Mouse (Mus musculus) midbrain, embryonic 12.5 days (tissue): ENCODE data around the gene Tcaf3. TPM values are rescaled to one million over a fixed set of nuclear protein-coding genes. Genes with fewer than 3 reads are reported as not detected.

Experiments used
- ATAC-seq: fragments of 200-750 bp; cut with Nextera tagmentation; 2 replicates; pipeline ENCODE4 v1.8.0; 2017; ENCODE audit warnings: low read depth, moderate TSS enrichment, moderate library complexity; ENCODE audit not compliant: low FRiP score
- H3K27ac ChIP-seq: fragments of 300-500 bp; sonication (generic); replicated peaks from 2 replicates; pipeline ENCODE4 v1.5.1; 2016; ENCODE audit warnings: mild to moderate bottlenecking
- H3K27me3 ChIP-seq: fragments of 300-500 bp; sonication (generic); 2 replicates; pipeline ENCODE4 v1.6.1; 2016; ENCODE audit warnings: mild to moderate bottlenecking
- H3K36me3 ChIP-seq: fragments of 300-500 bp; sonication (generic); 2 replicates; pipeline ENCODE4 v1.6.1; 2016
- H3K4me1 ChIP-seq: fragments of 300-500 bp; sonication (generic); 2 replicates; pipeline ENCODE4 v1.6.1; 2016
- H3K4me2 ChIP-seq: fragments of 300-500 bp; sonication (generic); replicated peaks from 2 replicates; pipeline ENCODE4 v1.6.1; 2016; ENCODE audit warnings: mild to moderate bottlenecking, moderate library complexity
- H3K4me3 ChIP-seq: fragments of 300-500 bp; sonication (generic); 2 replicates; pipeline ENCODE4 v1.5.1; 2016; ENCODE audit warnings: mild to moderate bottlenecking
- H3K9ac ChIP-seq: fragments of 300-500 bp; sonication (generic); replicated peaks from 2 replicates; pipeline ENCODE4 v1.6.1; 2016; ENCODE audit warnings: mild to moderate bottlenecking, moderate library complexity
- H3K9me3 ChIP-seq: fragments of 300-500 bp; sonication (generic); 2 replicates; pipeline ENCODE4 v1.6.1; 2016; ENCODE audit warnings: mild to moderate bottlenecking
- WGBS: fragments of 180-500 bp; shearing (Covaris S2); methylation state at CpG from one replicate; pipeline ENCODE4 v1.1.7; 2016; 5-methylcytosine and 5-hydroxymethylcytosine counted together
- polyA plus RNA-seq: library from polyadenylated mRNA; unstranded; fragments of >200 nt; fragmentation: Nextera tagmentation; extraction: Ambion mirVana; gene quantifications from 2 replicates; pipeline ENCODE4 v1.2.1, GENCODE M21; 2016

Gene Tcaf3
- not detected in 2 replicates for polyA plus RNA-seq

DNA sequence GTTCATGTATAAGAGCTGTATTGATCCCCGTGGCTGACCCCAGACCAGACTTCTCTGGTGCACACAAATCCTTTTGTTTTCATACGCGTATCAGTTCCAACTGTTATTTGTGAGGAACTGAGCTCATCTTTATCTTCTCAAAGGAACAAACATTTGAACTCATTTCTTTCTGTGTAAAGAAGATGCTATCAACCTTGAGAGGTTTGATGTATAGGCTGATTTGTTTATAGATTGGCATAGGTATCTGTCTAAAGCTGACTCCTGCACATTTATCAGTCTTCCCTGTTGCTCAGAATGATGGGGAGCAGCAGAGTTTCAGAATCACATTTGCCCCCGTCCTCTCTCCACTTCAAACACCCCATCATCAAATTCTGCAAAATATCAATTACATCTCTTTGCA is at the start of gene Tcaf3:
Tcaf3 (minus strand) TSS at position 101 of the 400 bp plus-strand sequence.
- no peak for ATAC-seq
- Histone ChIP-seq H3K4me2 (no peak within 1 kb of the TSS), H3K9me3 (no peaks in the 10 kb centered on the region), H3K4me1 (0 out of 2 replicates have a peak, but pooled peaks cover 5% of the 10 kb centered on the region), H3K27me3 (no peaks in the 10 kb centered on the region), H3K9ac (no peak within 1 kb of the TSS), H3K36me3 (no peaks in the 10 kb centered on the region), H3K27ac (no peak within 1 kb of the TSS), H3K4me3 (no peak within 1 kb of the TSS)
- WGBS: 66% methylated on average over 4 of the region's 4 CpGs

- Histone ChIP-seq H3K4me1 (0 out of 2 replicates have a peak, but pooled peaks cover 4% of the 10 kb centered on the region), H3K4me2 (peak within 1 kb of the TSS; percentile 53), H3K36me3 (no peaks in the 10 kb centered on the region), H3K9ac (no peak within 1 kb of the TSS), H3K27me3 (no peaks in the 10 kb centered on the region), H3K9me3 (no peaks in the 10 kb centered on the region), H3K4me3 (peak within 1 kb of the TSS; percentile 33), H3K27ac (no peak within 1 kb of the TSS)
- WGBS: under 1% methylated on average over 23 of the region's 23 CpGs
- ATAC-seq: peak; percentile 99
Observed at GRCm38 (mm10) chr6:42644912-42645549, 47.5 kb upstream of the Tcaf3 start, which contains the start of gene Tcaf2. TSS of gene Tcaf2 (minus strand) at chr6:42645254.

- Histone ChIP-seq H3K9ac (no peak overlapping the region), H3K4me2 (no peak overlapping the region), H3K27ac (no peak overlapping the region), H3K4me3 (no peak overlapping the region), H3K9me3 (no peaks in the 10 kb centered on the region), H3K36me3 (no peaks in the 10 kb centered on the region), H3K27me3 (no peaks in the 10 kb centered on the region), H3K4me1 (no peaks in the 10 kb centered on the region)
- ATAC-seq: no peak
- 77% methylated on average over 5 of the region's 5 CpGs for WGBS
Observed at GRCm38 (mm10) chr6:42634393-42634792, 36.9 kb upstream of the Tcaf3 start.

DNA sequence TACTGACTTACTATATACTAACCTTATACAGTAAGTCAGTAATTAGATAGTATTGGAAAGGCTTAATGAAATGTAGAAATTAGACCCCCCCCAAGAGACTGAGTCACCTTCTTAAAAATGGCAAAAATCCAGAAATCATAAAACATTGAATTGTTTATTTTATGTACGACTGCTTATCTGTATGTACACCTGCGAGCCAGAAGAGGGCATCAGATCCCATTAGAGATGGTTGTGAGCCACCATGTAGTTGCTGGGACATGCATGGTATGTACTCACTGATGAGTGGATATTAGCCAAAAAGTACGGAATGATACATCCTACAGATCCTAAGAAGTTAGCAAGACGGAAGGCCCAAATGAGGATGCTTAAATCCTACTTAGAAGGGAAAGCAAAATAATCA is 33.9 kb upstream of the Tcaf3 start:
- Histone ChIP-seq H3K27me3 (no peaks in the 10 kb centered on the region), H3K36me3 (no peaks in the 10 kb centered on the region), H3K27ac (no peak overlapping the region), H3K4me3 (no peak overlapping the region), H3K4me2 (no peak overlapping the region), H3K4me1 (no peaks in the 10 kb centered on the region), H3K9ac (no peak overlapping the region), H3K9me3 (no peaks in the 10 kb centered on the region)
- 79% methylated on average over 4 of the region's 4 CpGs for whole genome bisulfite sequencing
- ATAC-seq: no peak

DNA sequence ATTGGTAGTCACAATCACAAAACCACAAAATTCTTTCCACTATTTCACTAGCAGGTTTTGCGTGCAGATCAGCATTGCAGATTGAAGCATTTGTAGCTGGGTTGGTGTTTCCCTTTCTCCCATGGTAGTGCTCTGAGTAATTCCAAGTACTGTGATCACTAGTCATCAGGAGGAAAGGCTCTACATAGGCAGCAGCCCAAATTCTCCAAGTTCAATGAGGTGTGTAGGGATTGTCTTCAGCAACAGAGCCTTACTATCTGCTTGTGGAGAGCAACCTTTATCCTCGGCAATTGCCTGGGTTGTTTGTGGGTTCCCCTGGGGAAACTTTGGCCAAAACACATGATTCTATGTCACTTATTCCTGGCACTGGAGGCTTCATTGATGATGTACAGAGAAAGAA is 19.4 kb upstream of the Tcaf3 start:
- H3K4me2 ChIP-seq: no peak overlapping the region
- WGBS: 78% methylated on average over 2 of the region's 2 CpGs
- no peak overlapping the region for H3K27ac ChIP-seq

DNA sequence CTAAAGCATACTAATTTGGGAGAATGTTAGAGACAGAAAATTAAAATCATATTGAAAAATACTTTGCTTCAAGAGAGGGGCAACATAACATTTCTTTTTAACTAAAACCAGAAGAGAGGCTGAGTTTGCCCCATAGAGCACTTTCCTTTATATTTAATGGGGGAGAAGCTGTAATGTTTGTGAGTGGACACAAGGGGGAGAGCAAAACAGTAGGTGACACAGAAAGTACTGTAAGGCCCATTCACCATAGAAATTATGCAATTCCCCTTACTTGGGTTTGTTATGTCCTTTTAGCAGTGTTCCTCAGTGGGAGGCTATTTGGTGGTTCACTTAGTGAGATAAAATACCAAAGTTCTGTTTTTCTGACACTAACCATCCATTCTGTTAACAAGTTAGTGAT is 14.7 kb upstream of the Tcaf3 start:
- ATAC-seq: 0 out of 2 replicates have a peak, but pooled peaks have one; percentile 49

More for the DNA sequence above, 19.4 kb upstream of the Tcaf3 start:
- Histone ChIP-seq H3K36me3 (no peaks in the 10 kb centered on the region), H3K9me3 (no peaks in the 10 kb centered on the region), H3K4me3 (no peak overlapping the region), H3K4me1 (no peaks in the 10 kb centered on the region), H3K9ac (no peak overlapping the region), H3K27me3 (no peaks in the 10 kb centered on the region)
- no peak for ATAC-seq

GRCm38 (mm10) chr6:42610954-42611522 is 13.5 kb upstream of the Tcaf3 start:
- Histone ChIP-seq H3K9ac (no peak overlapping the region), H3K4me3 (no peak overlapping the region), H3K27ac (no peak overlapping the region), H3K4me2 (no peak overlapping the region), H3K27me3 (no peaks in the 10 kb centered on the region), H3K4me1 (no peaks in the 10 kb centered on the region), H3K36me3 (no peaks in the 10 kb centered on the region), H3K9me3 (no peaks in the 10 kb centered on the region)
- 78% methylated on average over 4 of the region's 4 CpGs for WGBS
- no peak for ATAC-seq

More for the DNA sequence above, 14.7 kb upstream of the Tcaf3 start:
- Histone ChIP-seq H3K27me3 (no peaks in the 10 kb centered on the region), H3K36me3 (no peaks in the 10 kb centered on the region), H3K9me3 (no peaks in the 10 kb centered on the region), H3K27ac (no peak overlapping the region), H3K4me1 (no peaks in the 10 kb centered on the region), H3K4me3 (no peak overlapping the region), H3K4me2 (no peak overlapping the region), H3K9ac (no peak overlapping the region)

- Histone ChIP-seq H3K27me3 (no peaks in the 10 kb centered on the region), H3K4me1 (0 out of 2 replicates have a peak, but pooled peaks cover 5% of the 10 kb centered on the region), H3K9me3 (no peaks in the 10 kb centered on the region), H3K9ac (no peak overlapping the region), H3K4me3 (no peak overlapping the region), H3K36me3 (no peaks in the 10 kb centered on the region), H3K27ac (no peak overlapping the region), H3K4me2 (no peak overlapping the region; the same call in 1 of the 2 replicates)
- peak; percentile 79 for ATAC-seq
- WGBS: 59% methylated on average over 17 of the region's 17 CpGs
Observed at GRCm38 (mm10) chr6:42593138-42593882, 4.2 kb downstream of the Tcaf3 start.

GRCm38 (mm10) chr6:42586569-42586968 is 10.9 kb downstream of the Tcaf3 start:
- Histone ChIP-seq H3K27ac (no peak overlapping the region), H3K9me3 (no peaks in the 10 kb centered on the region), H3K36me3 (no peaks in the 10 kb centered on the region), H3K4me2 (no peak overlapping the region), H3K4me1 (no peaks in the 10 kb centered on the region), H3K27me3 (no peaks in the 10 kb centered on the region), H3K9ac (no peak overlapping the region), H3K4me3 (no peak overlapping the region)
- no peak for ATAC-seq
- 85% methylated on average over 5 of the region's 5 CpGs for WGBS

GRCm38 (mm10) chr6:42583488-42583872 is 14.0 kb downstream of the Tcaf3 start:
- Histone ChIP-seq H3K27me3 (no peaks in the 10 kb centered on the region), H3K9me3 (no peaks in the 10 kb centered on the region), H3K4me2 (peak overlapping the region; percentile 22), H3K4me1 (no peaks in the 10 kb centered on the region), H3K36me3 (no peaks in the 10 kb centered on the region), H3K9ac (no peak overlapping the region), H3K4me3 (no peak overlapping the region), H3K27ac (no peak overlapping the region)
- 2% methylated on average over 7 of the region's 7 CpGs for WGBS
- no peak for ATAC-seq

GRCm38 (mm10) chr6:42582741-42583487 is 14.6 kb downstream of the Tcaf3 start:
- no peak for ATAC-seq
- Histone ChIP-seq H3K9me3 (no peaks in the 10 kb centered on the region), H3K4me1 (no peaks in the 10 kb centered on the region), H3K27ac (no peak overlapping the region), H3K4me2 (peak overlapping the region; percentile 22), H3K9ac (no peak overlapping the region), H3K36me3 (no peaks in the 10 kb centered on the region), H3K4me3 (no peak overlapping the region), H3K27me3 (no peaks in the 10 kb centered on the region)
- WGBS: 68% methylated on average over 9 of the region's 9 CpGs
